Mouse (Mus musculus): ENCODE data around the gene 1700102P08Rik. TPM values are rescaled to one million over a fixed set of nuclear protein-coding genes. Genes with fewer than 3 reads are reported as not detected.

Gene 1700102P08Rik
- 1 to 10 TPM; 1.6 to 2.5 TPM for total RNA-seq (2023)

GRCm38 (mm10) chr9:108392676-108393075 lies at the start of gene 1700102P08Rik:
1700102P08Rik (plus strand) TSS chr9:108392805.

GRCm38 (mm10) chr9:108347540-108348289 lies 44.9 kb upstream of the 1700102P08Rik start, which contains the start of gene Usp4:
Usp4 (plus strand) TSS chr9:108347853.

GRCm38 (mm10) chr9:108428384-108428783 lies 35.8 kb downstream of the 1700102P08Rik start, which contains the start of gene Ccdc36:
Ccdc36 (minus strand) TSS chr9:108428484.

GRCm38 (mm10) chr9:108436182-108436581 lies 43.6 kb downstream of the 1700102P08Rik start, which contains the start of gene BC048562:
BC048562 (plus strand) TSS chr9:108436482.

Other genes starting within 250 kb of the 1700102P08Rik start
- gene Bsn, start 202.4 kb upstream of the 1700102P08Rik start, total RNA-seq (2023): under 1 TPM; 0.68 to 0.94 TPM
- gene Dag1, start 128.8 kb upstream of the 1700102P08Rik start, total RNA-seq (2023): 1 to 10 TPM; 6.3 to 6.9 TPM
- 1 to 10 TPM; 1.0 to 2.8 TPM for gene Nicn1, start 102.4 kb upstream of the 1700102P08Rik start, total RNA-seq (2023)
- under 1 TPM in 1 of 2 experiments, not detected in 1; 0.68 TPM for gene Amt, start 96.0 kb upstream of the 1700102P08Rik start, total RNA-seq (2023)
- 100 to 1,000 TPM; 425 to 443 TPM for gene Rhoa, start 86.7 kb upstream of the 1700102P08Rik start, total RNA-seq (2023)
- gene Tcta, start 86.6 kb upstream of the 1700102P08Rik start, total RNA-seq (2023): 10 to 100 TPM; 13.5 to 13.9 TPM
- gene Gpx1, start 53.9 kb upstream of the 1700102P08Rik start, total RNA-seq (2023): 1,000 to 10,000 TPM; 1,372 to 1,471 TPM
- 100 to 1,000 TPM; 119 to 129 TPM for gene Usp4, start 45.0 kb upstream of the 1700102P08Rik start, total RNA-seq (2023)
- not detected for gene Ccdc36, start 35.7 kb downstream of the 1700102P08Rik start, total RNA-seq (2023)
- not detected for gene BC048562, start 43.7 kb downstream of the 1700102P08Rik start, total RNA-seq (2023)
- gene Ccdc71, start 67.7 kb downstream of the 1700102P08Rik start, total RNA-seq (2023): 10 to 100 TPM; 11.6 to 14.8 TPM
- 1 to 10 TPM; 2.1 to 2.2 TPM for gene Klhdc8b, start 68.8 kb downstream of the 1700102P08Rik start, total RNA-seq (2023)
- gene Lamb2, start 86.9 kb downstream of the 1700102P08Rik start, total RNA-seq (2023): 1 to 10 TPM in 1 of 2 experiments, under 1 TPM in 1; 0.96 to 1.7 TPM
- gene Usp19, start 97.8 kb downstream of the 1700102P08Rik start, total RNA-seq (2023): 100 to 1,000 TPM; 123 to 147 TPM
- 100 to 1,000 TPM; 107 to 126 TPM for gene Qars, start 114.9 kb downstream of the 1700102P08Rik start, total RNA-seq (2023)
- gene Qrich1, start 124.0 kb downstream of the 1700102P08Rik start, total RNA-seq (2023): 10 to 100 TPM; 82.5 to 91.3 TPM
- 100 to 1,000 TPM; 102 to 111 TPM for gene Impdh2, start 167.5 kb downstream of the 1700102P08Rik start, total RNA-seq (2023)
- 10 to 100 TPM; 21.8 to 22.4 TPM for gene Ndufaf3, start 174.6 kb downstream of the 1700102P08Rik start, total RNA-seq (2023)
- 10 to 100 TPM; 24.9 to 27.7 TPM for gene Dalrd3, start 177.1 kb downstream of the 1700102P08Rik start, total RNA-seq (2023)
- 1 to 10 TPM; 5.9 to 6.6 TPM for gene Wdr6, start 185.9 kb downstream of the 1700102P08Rik start, total RNA-seq (2023)
- gene P4htm, start 204.9 kb downstream of the 1700102P08Rik start, total RNA-seq (2023): 1 to 10 TPM in 1 of 2 experiments, under 1 TPM in 1; 0.48 to 1.1 TPM

All from neutrophil, adult 83 days (primary cell).